Mouse (Mus musculus): ENCODE results near the gene Erc1.
"Not testable (repeated sequence)": the region's sequence is repeated elsewhere in the genome, so short reads cannot be mapped to it uniquely, and the experiment has no call there.

Erc1 gene

GRCm38 (mm10) chr6:119709552-119709951, 138.4 kb downstream of the Erc1 start:
- no peak for DNase-seq (ENCODE audit: low spot score)

DNA sequence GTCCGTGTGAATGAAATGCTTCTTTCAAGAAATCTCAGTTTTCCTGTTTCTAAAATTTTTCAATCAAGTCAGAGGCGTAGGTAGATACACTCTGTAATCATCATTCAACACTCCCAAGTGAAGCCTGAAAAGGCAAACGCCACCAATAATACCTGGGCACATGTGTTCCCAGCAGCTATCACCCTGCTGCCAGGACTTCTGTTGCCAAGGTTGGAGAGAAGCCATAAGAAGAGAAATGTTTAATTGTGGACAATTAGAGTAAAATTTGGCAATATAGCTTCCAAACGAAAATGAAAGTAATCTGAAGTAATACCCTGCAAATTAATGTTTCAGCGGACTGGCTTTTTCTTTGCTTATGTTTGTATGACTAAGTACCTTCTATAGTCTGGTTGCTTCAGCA, 140.1 kb downstream of the Erc1 start:
- DNase-seq (ENCODE audit: low spot score), result no peak

DNA sequence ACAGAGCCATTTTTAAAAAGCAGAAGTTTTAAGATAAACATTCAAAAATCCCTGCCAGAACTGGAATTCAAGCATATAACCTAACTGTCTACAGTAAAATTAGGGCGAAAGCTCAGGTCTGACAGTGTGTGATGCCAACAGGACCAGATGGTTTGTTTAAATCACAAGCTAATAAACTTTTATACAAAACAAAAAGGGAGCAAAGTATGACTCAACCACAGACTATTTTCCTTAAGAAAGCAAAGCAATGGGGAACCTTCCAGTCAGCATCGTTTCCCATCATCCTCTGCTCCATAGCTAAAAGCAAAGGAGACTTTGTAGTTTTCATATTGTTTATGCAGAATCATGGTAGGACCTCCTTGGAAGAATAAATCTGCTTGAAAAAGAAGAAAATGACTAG, 143.1 kb downstream of the Erc1 start:
- no peak for DNase-seq (ENCODE audit: low spot score)

GRCm38 (mm10) chr6:119692754-119693153, 155.2 kb downstream of the Erc1 start:
- DNase-seq (ENCODE audit: low spot score), result no peak

- no peak for DNase-seq (ENCODE audit: low spot score)
Observed at GRCm38 (mm10) chr6:119686470-119686869, 161.5 kb downstream of the Erc1 start.

DNA sequence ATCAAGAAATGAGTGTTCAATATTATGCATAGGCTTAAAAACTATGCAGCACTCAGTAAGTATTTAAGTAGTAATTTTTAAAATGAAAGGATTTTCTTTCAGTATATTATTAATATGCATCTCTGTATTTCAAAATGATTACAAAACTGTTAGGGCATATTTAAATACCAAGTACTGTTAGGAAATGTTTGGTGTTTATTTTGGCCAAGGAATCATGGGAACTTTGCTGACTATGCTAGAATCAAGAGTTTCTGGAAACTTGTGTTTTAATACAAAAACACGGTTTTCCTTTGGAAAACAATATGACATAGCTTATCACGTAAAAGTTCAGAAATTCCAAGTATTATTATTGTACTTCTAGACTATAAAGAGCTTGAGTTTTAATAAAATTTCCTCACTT, 167.2 kb downstream of the Erc1 start:
- no peak for DNase-seq (ENCODE audit: low spot score)

DNA sequence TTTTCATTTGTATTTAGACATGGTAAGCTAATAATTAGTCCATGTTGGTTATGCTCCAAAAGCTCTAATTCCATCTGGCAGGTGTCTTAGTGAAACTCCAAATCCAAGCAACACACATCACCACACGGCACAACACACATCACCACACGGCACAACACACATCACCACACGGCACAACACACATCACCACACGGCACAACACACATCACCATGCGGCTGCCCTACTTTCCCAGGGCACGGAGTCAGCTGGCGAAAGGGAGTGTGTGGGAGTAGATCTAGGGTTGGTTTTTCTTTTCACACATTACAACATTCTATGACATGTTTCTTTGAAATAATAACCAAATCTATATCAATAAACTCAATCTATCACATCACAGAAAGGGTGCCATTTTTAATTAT, 173.2 kb downstream of the Erc1 start:
- DNase-seq (ENCODE audit: low spot score), result no peak

GRCm38 (mm10) chr6:119674201-119674810, 173.7 kb downstream of the Erc1 start:
- no peak for DNase-seq (ENCODE audit: low spot score)

GRCm38 (mm10) chr6:119669746-119670145, 178.2 kb downstream of the Erc1 start:
- DNase-seq (ENCODE audit: low spot score), result no peak

- DNase-seq (ENCODE audit: low spot score), result no peak
Observed at GRCm38 (mm10) chr6:119662936-119663335, 185.0 kb downstream of the Erc1 start.

DNA sequence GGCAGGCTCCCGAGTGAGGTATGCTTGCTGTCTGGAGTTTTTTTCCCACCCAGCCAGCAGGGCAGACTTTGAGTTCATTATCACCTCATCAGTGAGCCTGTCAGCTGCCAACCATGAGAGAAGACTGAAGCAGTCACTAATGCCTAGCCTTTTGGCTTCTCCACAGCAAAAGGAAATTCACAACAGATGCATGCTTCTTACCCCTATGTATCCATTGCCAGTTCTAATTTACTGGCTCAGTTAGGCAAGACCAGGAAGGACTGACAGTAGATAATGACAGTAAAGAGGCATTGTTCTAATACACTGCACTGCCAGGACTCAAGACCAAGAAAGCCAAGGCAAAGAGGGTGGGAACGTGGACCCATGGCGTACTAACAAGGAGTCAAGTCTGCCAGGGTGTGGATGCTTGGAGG, 186.9 kb downstream of the Erc1 start:
- DNase-seq (ENCODE audit: low spot score), result no peak

- DNase-seq (ENCODE audit: low spot score), result no peak
Observed at GRCm38 (mm10) chr6:119658441-119658840, 189.5 kb downstream of the Erc1 start.

DNA sequence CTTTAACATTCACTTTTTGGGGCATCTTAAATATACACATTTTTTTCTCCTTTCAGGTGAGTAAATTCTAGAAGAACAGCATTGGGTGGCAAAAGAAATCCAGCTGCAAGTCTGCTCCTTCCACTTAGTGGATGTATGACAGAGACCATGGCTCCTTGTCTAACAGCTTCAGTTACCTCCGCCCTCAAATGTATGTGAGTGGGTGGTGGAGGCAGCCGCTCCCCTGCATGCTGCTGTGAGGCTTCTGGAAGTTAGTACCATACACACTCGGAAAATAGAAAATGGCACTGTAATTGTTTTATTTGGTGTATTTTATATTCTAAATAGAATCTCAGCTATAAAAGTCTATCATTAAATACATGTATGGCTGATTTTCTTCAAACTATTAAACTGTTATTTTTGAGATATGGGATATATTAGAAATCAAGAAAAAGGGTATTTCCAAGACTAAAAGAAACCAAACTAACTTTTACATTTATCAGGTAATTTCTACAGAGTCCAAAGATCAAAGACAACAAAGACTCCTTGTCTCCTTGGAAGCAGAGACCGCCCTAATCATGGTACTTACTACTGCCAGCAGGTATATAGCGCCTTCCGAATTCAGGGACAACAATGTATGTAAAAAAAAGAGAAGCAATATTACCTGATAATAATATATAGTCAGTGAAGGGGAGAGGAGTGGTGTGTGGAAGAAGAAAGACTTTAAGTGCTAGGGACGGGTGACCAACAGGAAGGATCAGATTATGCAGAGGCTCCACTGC, 190.4 kb downstream of the Erc1 start:
- no peak for DNase-seq (ENCODE audit: low spot score)

DNA sequence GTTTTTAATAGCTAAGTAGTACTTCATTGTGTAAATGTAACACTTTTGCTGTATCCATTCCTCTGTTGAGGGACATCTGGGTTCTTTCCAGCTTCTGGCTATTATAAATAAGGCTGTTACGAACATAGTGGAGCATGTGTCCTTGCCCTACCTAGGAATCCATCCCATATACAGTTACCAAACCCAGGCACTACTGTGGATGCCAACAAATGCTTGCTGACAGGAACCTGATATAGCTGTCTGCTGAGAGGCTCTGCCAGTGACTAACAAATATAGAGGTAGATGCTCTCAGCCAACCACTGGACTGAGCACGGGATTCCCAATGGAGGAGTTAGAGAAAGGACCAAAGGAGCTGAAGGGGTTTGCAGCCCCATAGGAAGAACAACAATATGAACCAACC, 193.2 kb downstream of the Erc1 start:
- DNase-seq (ENCODE audit: low spot score), result not testable (repeated sequence)

- no peak for DNase-seq (ENCODE audit: low spot score)
Observed at GRCm38 (mm10) chr6:119643880-119644460, 204.0 kb downstream of the Erc1 start.

- DNase-seq (ENCODE audit: low spot score), result no peak
Observed at GRCm38 (mm10) chr6:119643178-119643728, 204.7 kb downstream of the Erc1 start.

GRCm38 (mm10) chr6:119642718-119643117, 205.2 kb downstream of the Erc1 start:
- no peak for DNase-seq (ENCODE audit: low spot score)

DNA sequence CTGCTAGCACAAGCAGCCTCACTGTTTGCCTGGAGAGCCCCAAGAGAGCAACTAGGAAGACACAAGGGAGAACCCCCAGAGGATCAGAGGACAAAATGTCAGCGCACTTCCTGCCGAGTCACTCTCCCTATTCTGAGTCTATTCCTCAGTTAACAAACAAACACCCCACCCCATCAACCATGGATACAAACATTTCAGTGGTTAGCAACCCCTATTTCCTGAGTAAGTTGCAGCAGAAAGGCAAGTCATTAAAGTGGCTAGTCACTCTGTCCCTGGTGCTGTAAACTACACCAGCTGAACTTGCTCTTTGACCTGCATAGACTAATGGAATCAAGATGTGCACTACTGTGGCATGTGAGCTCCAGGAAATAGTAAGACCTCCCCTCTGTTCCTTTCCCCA, 212.3 kb downstream of the Erc1 start:
- DNase-seq (ENCODE audit: low spot score), result no peak

DNA sequence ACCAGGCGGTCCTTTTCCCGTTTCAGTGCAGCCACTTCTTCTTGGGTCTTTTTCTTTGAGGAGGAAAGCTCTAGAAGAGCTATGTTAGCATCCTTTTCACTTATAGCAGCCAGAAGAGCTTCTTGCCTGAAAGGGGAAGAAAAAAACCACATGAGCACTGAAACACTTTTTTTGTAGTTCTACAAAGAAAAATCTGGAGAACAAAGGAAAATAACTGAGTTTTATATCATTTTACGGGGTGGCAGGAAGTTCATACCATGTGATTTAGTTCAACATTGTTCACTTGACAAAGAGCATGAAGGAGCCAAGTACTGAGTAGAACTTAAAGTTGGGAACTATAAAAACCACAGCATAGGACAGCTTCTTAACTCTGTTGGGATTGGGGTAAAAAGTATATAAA, 217.3 kb downstream of the Erc1 start:
- no peak for DNase-seq (ENCODE audit: low spot score)

GRCm38 (mm10) chr6:119601379-119601778, 246.6 kb downstream of the Erc1 start:
- DNase-seq (ENCODE audit: low spot score), result no peak

DNA sequence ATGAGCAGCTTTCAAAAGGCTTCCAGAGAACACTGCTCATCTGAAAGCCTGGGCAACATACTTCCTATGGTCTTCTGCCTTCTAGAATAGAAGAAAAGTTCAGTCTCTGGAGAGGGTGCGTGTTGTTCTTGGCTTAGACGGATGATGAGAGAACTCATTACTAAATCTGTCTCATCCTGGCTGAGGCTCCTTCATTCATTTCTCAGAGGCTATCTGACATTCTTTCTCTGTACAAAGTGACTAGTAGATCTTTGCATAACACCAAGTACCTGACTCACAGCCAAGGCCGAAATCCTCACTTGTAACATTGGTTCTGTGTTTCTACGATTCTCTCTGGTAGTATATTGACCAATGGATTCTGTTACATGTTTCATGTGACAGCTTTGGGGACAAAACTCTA, 252.5 kb downstream of the Erc1 start:
- DNase-seq (ENCODE audit: low spot score), result peak; percentile 18

GRCm38 (mm10) chr6:119590872-119591271, 257.1 kb downstream of the Erc1 start:
- no peak for DNase-seq (ENCODE audit: low spot score)

- DNase-seq (ENCODE audit: low spot score), result no peak
Observed at GRCm38 (mm10) chr6:119587897-119588296, 260.1 kb downstream of the Erc1 start.

All from testis, postnatal 14 days (tissue).